Mouse (Mus musculus) left cerebral cortex, postnatal 10 days (tissue): Measurements from ENCODE around the gene Mdh1b. TPM values are rescaled to one million over a fixed set of nuclear protein-coding genes. Genes with fewer than 3 reads are reported as not detected.

Source experiments
- DNase-seq, 2 experiments: peaks; one replicate each; pipeline ENCODE4 v3.0.0; 2021 to 2022; ENCODE audit warnings: low spot score in 2 of 2, mixed read lengths in 1 of 2; ENCODE audit errors: extremely low spot score in 1 of 2
- intact Hi-C: fragments of 180-260 bp; cut with DNase I; formaldehyde crosslinking; loops from one replicate; pipeline ENCODE4 v1.15.1; 2025
- total RNA-seq, 2 experiments: library from RNA; stranded (reverse); gene quantifications; 2 replicates each; pipeline ENCODE4 v1.2.3; 2021

Gene Mdh1b
- total RNA-seq, 2 experiments from 2014 or later: 0.53 to 0.71 TPM

GRCm38 (mm10) chr1:63667949-63668851, 61.9 kb downstream of the Mdh1b start:
- no peak for DNase-seq
- intact Hi-C loops: loop anchor here (2.0 to 10.0 kb wide), 6 partner anchors 457 to 1327 kb away; partner anchors contain the start of genes Creb1, Klf7 and Mettl21a

GRCm38 (mm10) chr1:63667201-63667948, 62.7 kb downstream of the Mdh1b start:
- DNase-seq: no peak
- intact Hi-C loops: loop anchor here (5.0 to 10.0 kb wide), 5 partner anchors 457 to 1327 kb away; partner anchors contain the start of genes Creb1, Klf7 and Mettl21a

GRCm38 (mm10) chr1:63666089-63666488, 64.0 kb downstream of the Mdh1b start:
- intact Hi-C loops: loop anchor here (5.0 to 10.0 kb wide), 5 partner anchors 459 to 1329 kb away; partner anchors contain the start of genes Creb1, Klf7 and Mettl21a
- no peak for DNase-seq

GRCm38 (mm10) chr1:63659591-63659990, 70.5 kb downstream of the Mdh1b start:
- DNase-seq: peak in 1 of 2 experiments; percentile 50
- intact Hi-C loops: no loop called here

GRCm38 (mm10) chr1:63658016-63658415, 72.1 kb downstream of the Mdh1b start:
- DNase-seq: peak; percentile 66 to 73
- intact Hi-C loops: no loop called here

Other genes with a start within 250 kb of the Mdh1b start
- gene Gm39653, start 114.3 kb downstream of the Mdh1b start, total RNA-seq: not detected
- gene Dytn, start 43.4 kb downstream of the Mdh1b start, total RNA-seq: under 1 TPM; 0.12 to 0.13 TPM
- gene Fastkd2, start 296 bp upstream of the Mdh1b start, total RNA-seq: 10 to 100 TPM; 15.6 to 17.8 TPM
- gene 4933402D24Rik, start 38.9 kb upstream of the Mdh1b start, total RNA-seq: under 1 TPM; 0.19 to 0.59 TPM